ENCODE assay signal across 8 mouse cellular contexts in the genomic region with DNA sequence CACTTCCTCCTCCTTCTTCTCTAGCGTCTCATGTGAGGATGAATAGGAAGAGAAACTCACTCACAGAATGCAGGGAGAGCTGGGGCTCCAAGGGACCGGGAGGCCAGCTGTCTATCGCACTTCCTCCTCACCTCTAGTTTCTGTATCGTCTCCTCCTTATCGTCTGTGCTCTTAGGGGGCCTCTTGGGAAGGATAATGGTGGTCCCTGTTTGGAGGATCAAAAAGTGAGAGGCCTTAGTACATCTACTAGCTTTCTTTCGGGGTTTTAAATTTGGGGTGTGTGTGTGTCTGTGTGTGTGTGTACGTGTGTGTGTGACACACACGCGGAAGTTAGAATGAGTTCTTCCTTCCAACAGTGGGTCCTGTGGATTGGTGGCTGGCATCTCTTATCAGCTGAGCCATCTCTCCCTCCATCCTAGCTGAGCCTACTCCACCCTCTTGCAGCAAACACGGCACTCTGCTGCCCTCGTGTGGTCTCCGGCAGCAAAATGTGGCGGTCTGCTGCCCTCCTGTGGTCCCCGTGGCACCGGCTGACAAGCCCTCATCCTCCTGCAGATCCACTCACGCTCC. TPM values are rescaled to one million over a fixed set of nuclear protein-coding genes. Genes with fewer than 3 reads are reported as not detected.
A peak's percentile ranks its signal among the peaks of the same experiment; 100 is the strongest.
DNase-seq lines count a peak whose midpoint lies in the region; ATAC-seq and TF ChIP-seq lines count a peak whose summit lies in the region.

No protein-coding gene starts in this region.

- H3K27ac ChIP-seq in ES-Bruce4 (ENCODE audit: insufficient read depth, low read length): no peak overlapping the region
- no peak overlapping the region for H3K27ac ChIP-seq in forebrain, embryonic 13.5 days
- peak overlapping the region; percentile 50; the same call in 1 of the 2 replicates for H3K27ac ChIP-seq in liver, postnatal 0 days (ENCODE audit: low read depth)
- H3K27ac ChIP-seq in neural tube, embryonic 13.5 days (replicated peaks): peak overlapping the region; percentile 42; the same call in 1 of the 2 replicates

- TF ChIP-seq POLR2A in ES-Bruce4 (IDR thresholded peaks at IDR 0.05; ENCODE audit: insufficient read depth, low read length): no peak

- H3K9ac ChIP-seq in ES-Bruce4 (ENCODE audit: low read depth, poor library complexity, severe bottlenecking): no peak overlapping the region
- peak overlapping the region; percentile 60 for H3K9ac ChIP-seq in forebrain, embryonic 13.5 days
- no peak overlapping the region; the same call in none of the 2 replicates for H3K9ac ChIP-seq in liver, postnatal 0 days (replicated peaks)
- peak overlapping the region; percentile 67 for H3K9ac ChIP-seq in neural tube, embryonic 13.5 days

- WGBS in forebrain, embryonic 13.5 days: 12% methylated on average over 16 of the region's 16 CpGs
- WGBS in liver, postnatal 0 days (ENCODE audit: insufficient replicate concordance): 4% methylated on average over 16 of the region's 16 CpGs
- WGBS in neural tube, embryonic 13.5 days: 15% methylated on average over 16 of the region's 16 CpGs

- no peaks in the 10 kb centered on the region for H3K9me3 ChIP-seq in ES-Bruce4 (replicated peaks; ENCODE audit: control insufficient read depth, insufficient read depth, low read length, poor library complexity, severe bottlenecking)
- H3K9me3 ChIP-seq in forebrain, embryonic 13.5 days (replicated peaks): no peaks in the 10 kb centered on the region
- H3K9me3 ChIP-seq in liver, postnatal 0 days (ENCODE audit: low read length): no peaks in the 10 kb centered on the region
- H3K9me3 ChIP-seq in neural tube, embryonic 13.5 days: no peaks in the 10 kb centered on the region

- H3K27me3 ChIP-seq in ES-Bruce4 (ENCODE audit: control insufficient read depth, insufficient read depth, low read length, poor library complexity, severe bottlenecking): no peaks in the 10 kb centered on the region
- 0 out of 2 replicates have a peak, but pooled peaks cover 4% of the 10 kb centered on the region for H3K27me3 ChIP-seq in forebrain, embryonic 13.5 days
- H3K27me3 ChIP-seq in liver, postnatal 0 days (ENCODE audit: insufficient read depth, low read length): no peaks in the 10 kb centered on the region
- peaks cover 8% of the 10 kb centered on the region; the same call in 1 of the 2 replicates for H3K27me3 ChIP-seq in neural tube, embryonic 13.5 days

- intact Hi-C loops in heart, postnatal 10 days (cut with DNase I): loop anchor here (1.0 to 2.0 kb wide), 3 partner anchors 29 to 59 kb away; no protein-coding TSS in a partner anchor

- TF ChIP-seq EP300 in ES-Bruce4 (IDR thresholded peaks at IDR 0.05; ENCODE audit: insufficient read depth, low read depth, low read length): 0 out of 2 replicates have a peak, but pooled peaks have one; percentile 66
- no peak for TF ChIP-seq EP300 in liver, postnatal 0 days (IDR thresholded peaks at IDR 0.05; ENCODE audit: low read depth)

- no peaks in the 10 kb centered on the region for H3K36me3 ChIP-seq in ES-Bruce4 (ENCODE audit: control insufficient read depth, insufficient read depth, low read length, poor library complexity, severe bottlenecking)
- H3K36me3 ChIP-seq in forebrain, embryonic 13.5 days (ENCODE audit: poor library complexity, severe bottlenecking): peaks cover 6% of the 10 kb centered on the region
- H3K36me3 ChIP-seq in liver, postnatal 0 days (replicated peaks; ENCODE audit: insufficient read depth, low read length): no peaks in the 10 kb centered on the region; the same call in 1 of the 2 replicates
- H3K36me3 ChIP-seq in neural tube, embryonic 13.5 days: no peaks in the 10 kb centered on the region

- H3K4me2 ChIP-seq in forebrain, embryonic 13.5 days: peak overlapping the region; percentile 59
- peak overlapping the region; percentile 61 for H3K4me2 ChIP-seq in liver, postnatal 0 days (ENCODE audit: low read depth, low read length)
- peak overlapping the region; percentile 57 for H3K4me2 ChIP-seq in neural tube, embryonic 13.5 days

- DNase-seq in heart, postnatal 10 days: peak; percentile 91 to 95
- peak; percentile 95 for DNase-seq in layer of hippocampus, adult 11-12 months (ENCODE audit: low spot score)
- peak; percentile 93 for DNase-seq in liver, postnatal 0 days
- peak; percentile 92 for DNase-seq in telencephalon, adult 2 months (ENCODE audit: low read depth, low spot score)

- TF ChIP-seq CTCF in ES-Bruce4 (IDR thresholded peaks at IDR 0.05; ENCODE audit: low read depth, low read length): peak; percentile 100
- TF ChIP-seq CTCF in liver, postnatal 0 days (IDR thresholded peaks at IDR 0.05; ENCODE audit: low read depth): peak; percentile 100

- ATAC-seq in cerebellum, adult (ENCODE audit: insufficient number of reproducible peaks, low FRiP score, low TSS enrichment): peak; percentile 82
- ATAC-seq in forebrain, embryonic 13.5 days: peak; percentile 84
- peak; percentile 55 for ATAC-seq in liver, postnatal 0 days
- ATAC-seq in neural tube, embryonic 13.5 days (ENCODE audit: low read depth): peak; percentile 82

- H3K4me3 ChIP-seq in ES-Bruce4 (ENCODE audit: low read depth, low read length): no peak overlapping the region
- H3K4me3 ChIP-seq in forebrain, embryonic 13.5 days: peak overlapping the region; percentile 30
- peak overlapping the region; percentile 16 for H3K4me3 ChIP-seq in liver, postnatal 0 days (ENCODE audit: low read depth, low read length)
- peak overlapping the region; percentile 25 for H3K4me3 ChIP-seq in neural tube, embryonic 13.5 days

- peaks cover 7% of the 10 kb centered on the region for H3K4me1 ChIP-seq in ES-Bruce4 (ENCODE audit: control insufficient read depth, insufficient read depth, low read length)
- H3K4me1 ChIP-seq in forebrain, embryonic 13.5 days: peaks cover 19% of the 10 kb centered on the region
- H3K4me1 ChIP-seq in liver, postnatal 0 days (ENCODE audit: insufficient read depth): peaks cover 33% of the 10 kb centered on the region
- H3K4me1 ChIP-seq in neural tube, embryonic 13.5 days (replicated peaks): peaks cover 35% of the 10 kb centered on the region

RNA-seq across cellular contexts. Expression of a gene that starts 3.2 kb away (rescaled TPM):
- 1.1 and 1.7 TPM in 2 replicates for polyA plus RNA-seq in ES-Bruce4 (2011; ENCODE audit: insufficient read depth, insufficient read length, low read depth, missing spikeins)
- 1.2 and 1.3 TPM in 2 replicates for polyA plus RNA-seq in forebrain, embryonic 13.5 days (2015; fragmentation: Nextera tagmentation; extraction: Ambion mirVana)
- 1 to 10 TPM; 4.9 to 5.3 TPM for total RNA-seq in heart, postnatal 10 days (2021)
- not detected in 2 replicates for polyA plus RNA-seq in liver, postnatal 0 days (2015; fragmentation: Nextera tagmentation; extraction: Ambion mirVana)
- 1.2 and 1.8 TPM in 2 replicates for polyA plus RNA-seq in neural tube, embryonic 13.5 days (2015; fragmentation: Nextera tagmentation; extraction: Ambion mirVana)

RNA-seq across cellular contexts. Expression of a gene that starts 14.0 kb away (rescaled TPM):
- 16.2 and 22.8 TPM in 2 replicates for polyA plus RNA-seq in ES-Bruce4 (2011; ENCODE audit: insufficient read depth, insufficient read length, low read depth, missing spikeins)
- 37.5 and 40.2 TPM in 2 replicates for polyA plus RNA-seq in forebrain, embryonic 13.5 days (2015; fragmentation: Nextera tagmentation; extraction: Ambion mirVana)
- total RNA-seq in heart, postnatal 10 days (2021): 10 to 100 TPM; 24.3 to 30.9 TPM
- polyA plus RNA-seq in liver, postnatal 0 days (2015; fragmentation: Nextera tagmentation; extraction: Ambion mirVana): 12.9 and 14.7 TPM in 2 replicates
- 41.0 and 42.8 TPM in 2 replicates for polyA plus RNA-seq in neural tube, embryonic 13.5 days (2015; fragmentation: Nextera tagmentation; extraction: Ambion mirVana)

RNA-seq across cellular contexts. Expression of a gene that starts 16.5 kb away (rescaled TPM):
- polyA plus RNA-seq in ES-Bruce4 (2011; ENCODE audit: insufficient read depth, insufficient read length, low read depth, missing spikeins): 0.31 and 0.43 TPM in 2 replicates
- polyA plus RNA-seq in forebrain, embryonic 13.5 days (2015; fragmentation: Nextera tagmentation; extraction: Ambion mirVana): 6.6 and 6.7 TPM in 2 replicates
- 1 to 10 TPM; 2.0 to 5.5 TPM for total RNA-seq in heart, postnatal 10 days (2021)
- polyA plus RNA-seq in liver, postnatal 0 days (2015; fragmentation: Nextera tagmentation; extraction: Ambion mirVana): not detected in 2 replicates
- 11.0 and 12.6 TPM in 2 replicates for polyA plus RNA-seq in neural tube, embryonic 13.5 days (2015; fragmentation: Nextera tagmentation; extraction: Ambion mirVana)

RNA-seq across cellular contexts. Expression of a gene that starts 21.0 kb away (rescaled TPM):
- polyA plus RNA-seq in ES-Bruce4 (2011; ENCODE audit: insufficient read depth, insufficient read length, low read depth, missing spikeins): 2.5 and 3.1 TPM in 2 replicates
- polyA plus RNA-seq in forebrain, embryonic 13.5 days (2015; fragmentation: Nextera tagmentation; extraction: Ambion mirVana): 6.9 and 7.2 TPM in 2 replicates
- 10 to 100 TPM; 40.1 to 54.6 TPM for total RNA-seq in heart, postnatal 10 days (2021)
- 0.45 and 0.54 TPM in 2 replicates for polyA plus RNA-seq in liver, postnatal 0 days (2015; fragmentation: Nextera tagmentation; extraction: Ambion mirVana)
- 6.0 and 7.6 TPM in 2 replicates for polyA plus RNA-seq in neural tube, embryonic 13.5 days (2015; fragmentation: Nextera tagmentation; extraction: Ambion mirVana)

RNA-seq across cellular contexts. Expression of a gene that starts 22.2 kb away (rescaled TPM):
- 450 and 464 TPM in 2 replicates for polyA plus RNA-seq in ES-Bruce4 (2011; ENCODE audit: insufficient read depth, insufficient read length, low read depth, missing spikeins)
- 49.1 and 51.0 TPM in 2 replicates for polyA plus RNA-seq in forebrain, embryonic 13.5 days (2015; fragmentation: Nextera tagmentation; extraction: Ambion mirVana)
- total RNA-seq in heart, postnatal 10 days (2021): 1,000 to 10,000 TPM in 1 of 2 experiments, 100 to 1,000 TPM in 1; 618 to 1,152 TPM
- polyA plus RNA-seq in liver, postnatal 0 days (2015; fragmentation: Nextera tagmentation; extraction: Ambion mirVana): 65.3 and 72.4 TPM in 2 replicates
- polyA plus RNA-seq in neural tube, embryonic 13.5 days (2015; fragmentation: Nextera tagmentation; extraction: Ambion mirVana): 74.7 and 78.0 TPM in 2 replicates

Comparison
In these comparisons a context has a peak if more than half of its experiments do, and no peak if none do; other contexts are left out.
1. H3K27ac ChIP-seq: peak in liver, postnatal 0 days (single experiment) and neural tube, embryonic 13.5 days (single experiment); none in ES-Bruce4 (single experiment) and forebrain, embryonic 13.5 days (single experiment).
2. H3K9ac ChIP-seq: peak in forebrain, embryonic 13.5 days (single experiment) and neural tube, embryonic 13.5 days (single experiment); none in ES-Bruce4 (single experiment) and liver, postnatal 0 days (single experiment).
3. Peak in every context shown above with its lines, with median percentiles within 50 percentile points of each other: ATAC-seq, H3K4me2 ChIP-seq and DNase-seq.